Mouse (Mus musculus) CH12.LX (cell line): ENCODE data around the gene Hist1h3i. TPM values are rescaled to one million over a fixed set of nuclear protein-coding genes. Genes with fewer than 3 reads are reported as not detected.

Experiments
- DNase-seq: peaks from one replicate; pipeline ENCODE4 v3.0.0-alpha.2; 2013; ENCODE audit errors: extremely low read depth
- H3K27ac ChIP-seq: 2 replicates; pipeline ENCODE4 v1.5.1; 2012; ENCODE audit warnings: low read depth, mild to moderate bottlenecking, control low read depth, moderate library complexity; ENCODE audit not compliant: insufficient read depth
- H3K27me3 ChIP-seq: replicated peaks from 2 replicates; pipeline ENCODE3; 2012; ENCODE audit warnings: inconsistent platforms
- H3K36me3 ChIP-seq, 2 experiments: replicated peaks in 1 of 2; 2 replicates each; pipeline versions ENCODE3 to v1.6.1; 2012; ENCODE audit warnings: inconsistent platforms in 1 of 2, low read length in 1 of 2, mild to moderate bottlenecking in 1 of 2, mixed read lengths in 1 of 2, moderate library complexity in 1 of 2; ENCODE audit not compliant: control insufficient read depth in 1 of 2, insufficient read depth in 1 of 2
- H3K4me1 ChIP-seq, 2 experiments: 2 replicates each; pipeline ENCODE4 v1.6.1; 2012; ENCODE audit warnings: inconsistent platforms in 1 of 2, moderate library complexity in 1 of 2; ENCODE audit not compliant: insufficient read depth in 2 of 2, control insufficient read depth in 1 of 2
- H3K4me2 ChIP-seq: 2 replicates; pipeline ENCODE4 v1.6.1; 2012; ENCODE audit warnings: low read depth, mild to moderate bottlenecking, control low read depth; ENCODE audit not compliant: poor library complexity, insufficient read depth, severe bottlenecking
- H3K4me3 ChIP-seq, 3 experiments: fragments of 150-350 bp in 1 of 3; sonication (generic) in 1 of 3; replicated peaks in 1 of 3; 2 replicates each; pipeline versions ENCODE3 to v1.5.1; 2011 to 2012; ENCODE audit warnings: low read depth in 2 of 3, low read length in 2 of 3, mild to moderate bottlenecking in 2 of 3, moderate library complexity in 2 of 3, control low read depth in 1 of 3, improper control_type of control experiment in 1 of 3, inconsistent platforms in 1 of 3, mixed read lengths in 1 of 3; ENCODE audit not compliant: poor library complexity in 1 of 3
- H3K79me2 ChIP-seq: replicated peaks from 2 replicates; pipeline ENCODE4 v1.6.1; 2012; ENCODE audit warnings: mild to moderate bottlenecking, moderate library complexity; ENCODE audit not compliant: control insufficient read depth, poor library complexity, insufficient read depth, severe bottlenecking; ENCODE audit errors: extremely low read depth
- H3K9ac ChIP-seq: 2 replicates; pipeline ENCODE4 v1.6.1; 2012; ENCODE audit warnings: low read depth, mild to moderate bottlenecking, control low read depth, moderate library complexity; ENCODE audit not compliant: insufficient read depth
- H3K9me3 ChIP-seq: replicated peaks from 2 replicates; pipeline ENCODE3; 2012; ENCODE audit warnings: low read length, inconsistent platforms, mixed read lengths
- EP300 ChIP-seq: IDR thresholded peaks from 2 replicates; pipeline ENCODE4 v1.6.1; 2011; ENCODE audit warnings: low read length, improper control_type of control experiment
- ETS1 ChIP-seq: conservative IDR thresholded peaks from 2 replicates; pipeline ENCODE4 v1.6.1; 2012; ENCODE audit warnings: low read depth, mild to moderate bottlenecking, inconsistent platforms, low read length, improper control_type of control experiment, moderate library complexity
- JUND ChIP-seq: conservative IDR thresholded peaks from 2 replicates; pipeline ENCODE4 v1.6.1; 2011; ENCODE audit warnings: low read depth, low read length, improper control_type of control experiment
- KAT2A ChIP-seq: IDR thresholded peaks from 2 replicates; pipeline ENCODE4 v1.6.1; 2012; ENCODE audit warnings: low read length, improper control_type of control experiment, inconsistent platforms; ENCODE audit not compliant: insufficient replicate concordance
- MAZ ChIP-seq: IDR thresholded peaks from 2 replicates; pipeline ENCODE4 v1.6.1; 2012; ENCODE audit warnings: low read depth, mild to moderate bottlenecking, inconsistent platforms, low read length, improper control_type of control experiment, moderate library complexity
- MXI1 ChIP-seq: IDR thresholded peaks from 2 replicates; pipeline ENCODE4 v1.6.1; 2011; ENCODE audit warnings: mild to moderate bottlenecking, low read depth, low read length, improper control_type of control experiment
- POLR2AphosphoS2 ChIP-seq: IDR thresholded peaks from 2 replicates; pipeline ENCODE4 v1.6.1; 2011; ENCODE audit warnings: low read depth, low read length, improper control_type of control experiment
- RAD21 ChIP-seq: IDR thresholded peaks from 2 replicates; pipeline ENCODE4 v1.6.1; 2011; ENCODE audit warnings: low read depth, mild to moderate bottlenecking, low read length, improper control_type of control experiment, moderate library complexity
- SIN3A ChIP-seq: IDR thresholded peaks from 2 replicates; pipeline ENCODE4 v1.6.1; 2012; ENCODE audit warnings: low read length, improper control_type of control experiment, inconsistent platforms
- SMC3 ChIP-seq: IDR thresholded peaks from 2 replicates; pipeline ENCODE4 v1.6.1; 2011; ENCODE audit warnings: low read depth, low read length, improper control_type of control experiment
- TBP ChIP-seq: conservative IDR thresholded peaks from 2 replicates; pipeline ENCODE4 v1.6.1; 2011; ENCODE audit warnings: low read depth, low read length, improper control_type of control experiment
- TCF12 ChIP-seq: IDR thresholded peaks from 2 replicates; pipeline ENCODE4 v1.6.1; 2014; ENCODE audit warnings: low read depth, mild to moderate bottlenecking, inconsistent platforms, low read length, improper control_type of control experiment
- USF1 ChIP-seq: IDR thresholded peaks from 2 replicates; pipeline ENCODE4 v1.6.1; 2014; ENCODE audit warnings: low read depth, mild to moderate bottlenecking, inconsistent platforms, low read length, improper control_type of control experiment
- ZKSCAN1 ChIP-seq: IDR thresholded peaks from 2 replicates; pipeline ENCODE4 v1.6.1; 2012; ENCODE audit warnings: low read depth, inconsistent platforms, low read length, improper control_type of control experiment, borderline replicate concordance
- ZMIZ1 ChIP-seq: IDR thresholded peaks from 2 replicates; pipeline ENCODE4 v1.6.1; 2012; ENCODE audit warnings: low read depth, mild to moderate bottlenecking, inconsistent platforms, low read length, improper control_type of control experiment
- ZNF384 ChIP-seq: IDR thresholded peaks from 2 replicates; pipeline ENCODE4 v1.6.1; 2012; ENCODE audit warnings: low read depth, low read length, improper control_type of control experiment, inconsistent platforms
- dilution Hi-C: fragments of 300-500 bp; cut with MboI; formaldehyde crosslinking; loops from 2 replicates; pipeline ENCODE4 v1.14.3; 2020; ENCODE audit warnings: low sequenced_read_pairs; ENCODE audit not compliant: extremely low pct_unique_long_range_greater_than_20kb, extremely low pct_ligation_motif_present
- in situ Hi-C: fragments of 300-500 bp; cut with MboI; formaldehyde crosslinking; loops from 3 replicates; pipeline ENCODE4 v1.14.3; 2019; ENCODE audit warnings: low sequenced_read_pairs, low pct_ligation_motif_present, low pct_unique_long_range_greater_than_20kb, mixed read lengths
- polyA plus RNA-seq: library from polyadenylated mRNA; unstranded; fragments of >175 nt; gene quantifications from 2 replicates; pipeline ENCODE4 v1.2.1, GENCODE M21; 2012; ENCODE audit warnings: low read depth; ENCODE audit not compliant: insufficient read length
- total RNA-seq, 2 experiments: library from RNA; depleted of rRNA; stranded (reverse); fragments of 300-350 nt in 1 of 2; fragments of >200 nt in 1 of 2; gene quantifications; 2 replicates each; pipeline ENCODE4 v1.2.3; 2012 to 2014

Gene Hist1h3i
- total and polyA plus RNA-seq, 3 experiments: 14.3 to 797 (median 21.2) TPM

DNA sequence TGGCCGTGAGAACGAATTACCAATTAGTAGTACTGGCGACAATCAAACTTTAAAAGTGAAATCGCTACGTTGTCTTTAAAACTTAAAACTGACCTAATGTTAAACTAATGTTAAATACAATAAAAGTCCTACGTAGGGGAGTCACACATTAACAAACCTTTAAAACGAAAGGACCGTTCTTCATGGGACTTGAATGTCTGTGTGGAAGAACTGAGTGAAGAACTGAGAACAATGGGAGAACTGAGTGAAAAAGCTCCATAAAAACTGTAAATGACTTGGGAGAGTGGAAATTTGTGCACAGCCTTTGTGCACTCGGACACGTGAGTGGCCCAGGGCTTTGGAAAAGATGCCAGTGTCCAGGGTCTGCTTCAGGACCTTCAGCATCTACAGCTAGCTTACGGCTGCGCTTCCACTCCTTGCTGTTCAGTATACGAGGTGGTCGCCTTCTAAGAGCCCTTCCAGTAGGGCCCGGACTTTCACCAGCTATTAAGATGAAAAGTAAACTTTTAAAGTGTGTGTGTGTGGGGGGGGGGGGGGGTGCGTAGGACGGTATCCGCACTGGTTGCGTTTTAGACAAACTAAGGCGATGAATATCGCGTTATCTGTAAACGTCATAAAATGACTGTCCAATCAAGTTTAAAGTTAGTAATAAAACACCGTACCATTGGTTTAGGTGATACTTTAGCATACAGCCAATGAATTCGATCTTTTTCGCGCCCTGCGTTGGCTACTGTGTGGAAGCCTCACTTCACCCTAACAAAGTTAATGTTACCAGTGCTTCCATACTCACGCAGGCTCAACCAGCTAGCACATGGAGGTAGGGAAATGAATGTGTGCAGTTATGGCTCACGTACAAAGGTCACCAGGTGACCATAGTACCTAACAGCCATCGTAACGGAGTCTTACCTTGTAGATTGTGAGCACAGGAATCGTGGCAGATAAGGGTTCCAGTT is 4.1 kb downstream of the Hist1h3i start (continued):
- TF ChIP-seq POLR2AphosphoS2: peak; percentile 97
- peak; percentile 71 for TF ChIP-seq MXI1
- TF ChIP-seq JUND: no peak
- 0 out of 2 replicates have a peak, but pooled peaks have one; percentile 46 for TF ChIP-seq KAT2A
- TF ChIP-seq ETS1: 0 out of 2 replicates have a peak, but pooled peaks have one; percentile 6
- TF ChIP-seq SIN3A: peak; percentile 89
- peak; percentile 57; the same call in 1 of the 2 replicates for TF ChIP-seq TCF12
- no peak for TF ChIP-seq EP300
- no peak for TF ChIP-seq ZKSCAN1
- TF ChIP-seq USF1: no peak
- peak; percentile 13; the same call in 1 of the 2 replicates for TF ChIP-seq SMC3

DNA sequence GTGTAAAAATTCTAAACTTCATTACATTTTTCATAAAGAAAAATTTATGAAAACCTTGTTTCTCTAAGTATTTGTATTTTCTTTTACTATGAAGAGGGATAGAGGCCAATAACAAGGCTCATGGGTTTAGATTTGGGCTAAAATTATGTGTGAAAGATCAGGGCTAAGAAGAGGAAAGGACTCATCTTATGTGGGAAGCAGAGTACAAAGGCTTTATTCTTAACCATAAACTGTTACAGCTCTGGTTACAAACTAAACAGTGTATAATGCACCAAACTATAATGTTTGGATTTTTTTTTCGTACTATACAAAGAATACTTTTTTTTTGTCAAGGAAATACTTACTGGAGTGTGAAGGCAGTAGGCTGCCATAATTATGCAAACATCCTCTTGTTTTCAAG is 27.5 kb downstream of the Hist1h3i start:
- no peaks in the 10 kb centered on the region for H3K9me3 ChIP-seq
- H3K79me2 ChIP-seq: no peaks in the 10 kb centered on the region
- H3K4me1 ChIP-seq: peaks cover 0 to 26% of the 10 kb centered on the region in 2 experiments; a peak in 2 of 4 replicates
- H3K27ac ChIP-seq: no peak overlapping the region
- in situ Hi-C loops: no loop called here
- H3K27me3 ChIP-seq: no peaks in the 10 kb centered on the region
- no peak overlapping the region for H3K4me3 ChIP-seq
- dilution Hi-C loops: no loop called here
- DNase-seq: no peak
- H3K9ac ChIP-seq: no peak overlapping the region
- H3K36me3 ChIP-seq: no peaks in the 10 kb centered on the region
- no peak for TF ChIP-seq EP300
- no peak for TF ChIP-seq MAZ
- TF ChIP-seq RAD21: no peak
- TF ChIP-seq ZNF384: peak; percentile 12; the same call in 1 of the 2 replicates
- 0 out of 2 replicates have a peak, but pooled peaks have one; percentile 31 for TF ChIP-seq ZMIZ1
- no peak for TF ChIP-seq ZKSCAN1
- TF ChIP-seq TBP: peak; percentile 61; the same call in 1 of the 2 replicates
- H3K4me2 ChIP-seq: no peak overlapping the region
